In genomic region chr3:36352032-36352742, GRCm38 (mm10) we compare ENCODE assay signal across 13 mouse cellular contexts.
DNase-seq lines count a peak whose midpoint lies in the region; ATAC-seq lines count a peak whose summit lies in the region.
"Had no signal": no experiment of that assay in that cellular context is flagged by ENCODE, and none has a peak within 500 bp of the region (broad histone marks: within the 10 kb centered on the region; RNA-seq: fewer than 3 reads in every experiment).

No protein-coding gene starts in this region.

- H3K4me3 ChIP-seq in hindbrain, embryonic 16.5 days (ENCODE audit: low read length) = no peak overlapping the region
- no peak overlapping the region for H3K4me3 ChIP-seq in midbrain, embryonic 15.5 days
- H3K4me3 ChIP-seq in kidney, embryonic 14.5 days (ENCODE audit: low read length) = no peak overlapping the region
- H3K4me3 ChIP-seq: limb, embryonic 10.5 days had no signal

- no peaks in the 10 kb centered on the region for H3K4me1 ChIP-seq in hindbrain, embryonic 16.5 days (ENCODE audit: control insufficient read depth, insufficient read depth, low read depth, low read length)
- peaks cover 4% of the 10 kb centered on the region; the same call in 1 of the 2 replicates for H3K4me1 ChIP-seq in midbrain, embryonic 15.5 days
- H3K4me1 ChIP-seq in kidney, embryonic 14.5 days (ENCODE audit: control insufficient read depth, insufficient read depth, low read length) = no peaks in the 10 kb centered on the region
- H3K4me1 ChIP-seq: limb, embryonic 10.5 days had no signal

- H3K36me3 ChIP-seq in hindbrain, embryonic 16.5 days (ENCODE audit: control insufficient read depth, insufficient read depth, low read length) = no peaks in the 10 kb centered on the region
- no peaks in the 10 kb centered on the region for H3K36me3 ChIP-seq in midbrain, embryonic 15.5 days (replicated peaks)
- no peaks in the 10 kb centered on the region for H3K36me3 ChIP-seq in kidney, embryonic 14.5 days (ENCODE audit: control insufficient read depth, insufficient read depth, low read length)
- H3K36me3 ChIP-seq: limb, embryonic 10.5 days had no signal

- no peaks in the 10 kb centered on the region for H3K9me3 ChIP-seq in hindbrain, embryonic 16.5 days (ENCODE audit: control insufficient read depth, low read length)
- no peaks in the 10 kb centered on the region for H3K9me3 ChIP-seq in midbrain, embryonic 15.5 days
- H3K9me3 ChIP-seq in kidney, embryonic 14.5 days (ENCODE audit: control insufficient read depth, low read length) = no peaks in the 10 kb centered on the region
- H3K9me3 ChIP-seq: limb, embryonic 10.5 days had no signal

- DNase-seq in layer of hippocampus, adult 18-20 months (ENCODE audit: low spot score in 2 of 2) = peak; percentile 30 to 64
- no peak for DNase-seq in layer of hippocampus, postnatal 25 days (ENCODE audit: extremely low spot score in 1 of 2, low spot score in 1 of 2)
- peak; percentile 28 for DNase-seq in embryo, embryonic 11 days
- DNase-seq in left cerebral cortex, adult 18-20 months (ENCODE audit: low spot score in 2 of 2) = no peak
- no peak for DNase-seq in cerebellum, postnatal 14 days
- DNase-seq: cerebellum, postnatal 36 days; thymus, adult 2 months had no signal

- WGBS in hindbrain, embryonic 16.5 days = 31% methylated on average over 4 of the region's 4 CpGs
- WGBS in midbrain, embryonic 15.5 days = 21% methylated on average over 4 of the region's 4 CpGs
- WGBS in kidney, embryonic 14.5 days = 50% methylated on average over 4 of the region's 4 CpGs

- no peak overlapping the region for H3K4me2 ChIP-seq in hindbrain, embryonic 16.5 days (ENCODE audit: low read length)
- H3K4me2 ChIP-seq in midbrain, embryonic 15.5 days = no peak overlapping the region
- no peak overlapping the region for H3K4me2 ChIP-seq in kidney, embryonic 14.5 days (replicated peaks; ENCODE audit: low read depth, low read length)

- peak; percentile 79 for ATAC-seq in hindbrain, embryonic 16.5 days
- ATAC-seq in midbrain, embryonic 15.5 days (replicated peaks) = peak; percentile 89
- ATAC-seq in kidney, embryonic 14.5 days (ENCODE audit: low FRiP score, low TSS enrichment) = no peak
- ATAC-seq: inflammation-experienced regulatory T-cells, adult 6 months had no signal

- no peak overlapping the region for H3K9ac ChIP-seq in hindbrain, embryonic 16.5 days (ENCODE audit: low read depth, low read length)
- no peak overlapping the region for H3K9ac ChIP-seq in midbrain, embryonic 15.5 days
- no peak overlapping the region for H3K9ac ChIP-seq in kidney, embryonic 14.5 days (ENCODE audit: low read depth, low read length)

- H3K27ac ChIP-seq in hindbrain, embryonic 16.5 days (ENCODE audit: low read depth, low read length) = peak overlapping the region; percentile 1; the same call in 1 of the 2 replicates
- peak overlapping the region; percentile 40 for H3K27ac ChIP-seq in midbrain, embryonic 15.5 days
- no peak overlapping the region for H3K27ac ChIP-seq in kidney, embryonic 14.5 days (ENCODE audit: low read depth, low read length)
- H3K27ac ChIP-seq: limb, embryonic 10.5 days had no signal

- no peaks in the 10 kb centered on the region for H3K27me3 ChIP-seq in hindbrain, embryonic 16.5 days (replicated peaks; ENCODE audit: control insufficient read depth, insufficient read depth, low read length)
- H3K27me3 ChIP-seq in midbrain, embryonic 15.5 days (replicated peaks) = no peaks in the 10 kb centered on the region
- H3K27me3 ChIP-seq in kidney, embryonic 14.5 days (ENCODE audit: control insufficient read depth, insufficient read depth, low read length) = no peaks in the 10 kb centered on the region
- H3K27me3 ChIP-seq: CH12.LX had no signal

Comparison
In these comparisons a context has a peak if more than half of its experiments do, and no peak if none do; other contexts are left out.
1. DNase-seq: peak in layer of hippocampus, adult 18-20 months (2 of 2) and embryo, embryonic 11 days (single experiment); none in layer of hippocampus, postnatal 25 days (0 of 2), left cerebral cortex, adult 18-20 months (0 of 2) and cerebellum, postnatal 14 days (0 of 2).